Mouse (Mus musculus) stomach, embryonic 14.5 days (tissue): Measurements from ENCODE around the gene Gpha2. TPM values are rescaled to one million over a fixed set of nuclear protein-coding genes. Genes with fewer than 3 reads are reported as not detected.

Experiments
- ATAC-seq: fragments of 200-750 bp; cut with Nextera tagmentation; 2 replicates; pipeline ENCODE4 v1.8.0; 2017; ENCODE audit warnings: low read depth, moderate TSS enrichment; ENCODE audit not compliant: insufficient number of reproducible peaks, insufficient read depth, low FRiP score
- H3K27ac ChIP-seq: fragments of 300-500 bp; sonication (generic); 2 replicates; pipeline ENCODE4 v1.5.1; 2014; ENCODE audit warnings: mild to moderate bottlenecking, low read length, moderate library complexity, mixed read lengths
- H3K27me3 ChIP-seq: fragments of 300-500 bp; sonication (generic); 2 replicates; pipeline ENCODE4 v1.6.1; 2014; ENCODE audit warnings: low read length, control low read depth, mixed read lengths; ENCODE audit not compliant: control insufficient read depth, insufficient read depth
- H3K36me3 ChIP-seq: fragments of 300-500 bp; sonication (generic); 2 replicates; pipeline ENCODE4 v1.6.1; 2014; ENCODE audit warnings: mild to moderate bottlenecking, control low read depth, low read length, moderate library complexity, mixed read lengths; ENCODE audit not compliant: control insufficient read depth, insufficient read depth
- H3K4me1 ChIP-seq: fragments of 300-500 bp; sonication (generic); 2 replicates; pipeline ENCODE4 v1.6.1; 2014; ENCODE audit warnings: low read length, control low read depth, mixed read lengths; ENCODE audit not compliant: control insufficient read depth, insufficient read depth
- H3K4me2 ChIP-seq: fragments of 300-500 bp; sonication (generic); replicated peaks from 2 replicates; pipeline ENCODE4 v1.6.1; 2014; ENCODE audit warnings: low read depth, low read length, control low read depth
- H3K4me3 ChIP-seq: fragments of 300-500 bp; sonication (generic); 2 replicates; pipeline ENCODE4 v1.5.1; 2014; ENCODE audit warnings: low read depth, low read length, control low read depth
- H3K9ac ChIP-seq: fragments of 300-500 bp; sonication (generic); replicated peaks from 2 replicates; pipeline ENCODE4 v1.6.1; 2014; ENCODE audit warnings: low read depth, mild to moderate bottlenecking, control low read depth, low read length, moderate library complexity, mixed read lengths
- H3K9me3 ChIP-seq: fragments of 300-500 bp; sonication (generic); 2 replicates; pipeline ENCODE4 v1.6.1; 2016; ENCODE audit warnings: low read depth, low read length, control low read depth; ENCODE audit not compliant: control insufficient read depth
- WGBS: fragments of 180-500 bp; shearing (Covaris S2); extraction: QIAGEN DNeasy Blood & Tissue Kit; methylation state at CpG from one replicate; pipeline ENCODE4 v1.1.7; 2014; 5-methylcytosine and 5-hydroxymethylcytosine counted together
- polyA plus RNA-seq: library from polyadenylated mRNA; unstranded; fragments of >200 nt; fragmentation: Nextera tagmentation; extraction: Ambion mirVana; gene quantifications from 2 replicates; pipeline ENCODE4 v1.2.1, GENCODE M21; 2014

The Gpha2 gene
- polyA plus RNA-seq, 1 experiment from 2014 or later: 0.90 TPM

DNA sequence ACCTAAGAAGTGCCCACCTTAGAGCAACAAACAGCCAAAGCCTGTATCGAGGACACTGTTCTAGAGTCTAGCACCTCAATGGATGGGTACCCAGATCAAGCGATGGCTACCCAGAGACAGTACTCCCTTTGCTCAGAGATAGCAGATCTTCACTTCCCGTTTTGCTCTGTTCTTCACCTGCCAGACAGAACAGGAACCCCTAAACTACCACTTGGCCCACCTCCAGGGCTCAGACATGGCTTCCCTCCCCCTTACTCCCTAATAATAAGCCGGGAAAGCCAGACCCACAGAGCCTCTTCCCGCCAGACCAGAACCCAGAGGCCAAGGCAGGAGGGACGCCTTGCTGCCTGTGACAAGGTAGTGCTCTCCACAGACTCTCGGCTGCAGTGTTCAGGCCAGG, 10.7 kb downstream of the Gpha2 start:
- Histone ChIP-seq H3K4me3 (no peak overlapping the region), H3K4me1 (peaks cover 13% of the 10 kb centered on the region), H3K4me2 (no peak overlapping the region), H3K9ac (no peak overlapping the region), H3K36me3 (peaks cover 4% of the 10 kb centered on the region), H3K27me3 (no peaks in the 10 kb centered on the region), H3K9me3 (no peaks in the 10 kb centered on the region), H3K27ac (no peak overlapping the region)
- 72% methylated on average over 7 of the region's 7 CpGs for WGBS
- ATAC-seq: no peak

DNA sequence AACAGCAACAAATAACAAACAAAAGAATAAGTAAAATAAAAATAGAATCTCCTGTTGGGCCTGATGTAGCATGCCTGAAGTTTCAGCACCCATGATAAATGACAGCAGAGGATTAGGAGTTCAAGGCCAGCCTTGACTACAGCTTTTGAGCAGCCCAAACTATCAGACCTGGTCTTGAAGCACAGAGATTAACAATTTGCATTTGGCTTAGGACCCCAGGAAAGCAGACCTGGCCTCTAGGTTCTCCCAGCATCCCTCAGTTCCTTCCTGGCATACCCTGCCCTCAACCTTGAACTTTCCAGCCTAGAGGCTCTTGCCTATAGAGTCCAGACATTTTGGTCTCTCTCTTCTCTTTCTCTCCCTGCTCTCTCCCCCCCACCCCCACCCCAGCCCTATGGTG, 12.6 kb downstream of the Gpha2 start:
- Histone ChIP-seq H3K4me3 (no peak overlapping the region), H3K9ac (no peak overlapping the region), H3K4me1 (peaks cover 23% of the 10 kb centered on the region), H3K4me2 (no peak overlapping the region), H3K9me3 (no peaks in the 10 kb centered on the region), H3K36me3 (no peaks in the 10 kb centered on the region), H3K27me3 (no peaks in the 10 kb centered on the region), H3K27ac (no peak overlapping the region)
- no peak for ATAC-seq

DNA sequence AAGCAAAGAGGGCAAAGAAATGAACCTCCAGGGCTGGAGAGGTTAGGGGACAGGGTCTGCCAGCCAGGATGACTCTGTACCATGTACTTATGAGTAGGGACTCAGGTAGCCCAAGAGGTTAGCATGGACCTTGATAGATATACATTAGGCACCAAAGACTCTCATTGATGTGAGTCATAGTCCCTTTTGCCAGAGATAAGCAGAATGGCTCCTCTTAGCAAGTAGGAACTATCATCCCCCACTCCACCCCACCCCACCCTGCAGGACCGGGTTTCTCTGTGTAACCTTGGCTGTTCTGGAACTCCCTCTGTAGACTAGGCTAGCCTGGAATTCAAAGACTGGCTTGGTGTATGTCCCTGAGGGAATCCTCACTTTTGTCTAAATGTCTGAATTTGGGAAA, 14.0 kb downstream of the Gpha2 start:
- Histone ChIP-seq H3K9ac (no peak overlapping the region), H3K4me2 (no peak overlapping the region), H3K27me3 (no peaks in the 10 kb centered on the region), H3K4me3 (no peak overlapping the region), H3K36me3 (no peaks in the 10 kb centered on the region), H3K27ac (no peak overlapping the region), H3K4me1 (peaks cover 15% of the 10 kb centered on the region), H3K9me3 (no peaks in the 10 kb centered on the region)
- WGBS: 43% methylated on average over 1 of the region's 1 CpGs
- no peak for ATAC-seq

DNA sequence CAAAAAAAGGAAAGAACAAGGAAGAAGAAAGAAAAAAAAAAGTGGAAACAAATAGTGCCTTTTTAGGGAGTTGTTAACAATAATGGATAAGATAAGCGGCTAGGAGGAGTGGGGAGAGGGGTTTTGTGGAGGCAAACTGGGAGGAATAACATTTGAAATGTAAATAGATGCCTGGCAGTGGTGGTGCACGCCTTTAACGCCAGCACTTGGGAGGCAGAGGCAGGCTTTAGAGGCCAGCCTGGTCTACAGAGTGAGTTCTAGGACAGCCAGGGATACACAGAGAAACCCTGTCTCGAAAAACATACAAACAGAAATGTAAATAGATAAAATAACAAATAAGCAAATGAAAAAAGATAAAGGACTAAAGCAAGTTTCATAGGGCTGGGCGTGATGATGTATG, 14.5 kb downstream of the Gpha2 start:
- Histone ChIP-seq H3K27me3 (no peaks in the 10 kb centered on the region), H3K9me3 (no peaks in the 10 kb centered on the region), H3K4me1 (peaks cover 14% of the 10 kb centered on the region), H3K4me2 (peak overlapping the region; percentile 18), H3K27ac (peak overlapping the region; percentile 27; the same call in 1 of the 2 replicates), H3K36me3 (peaks cover 3% of the 10 kb centered on the region; the same call in 1 of the 2 replicates), H3K9ac (no peak overlapping the region), H3K4me3 (0 out of 2 replicates have a peak overlapping the region, but pooled peaks have one; percentile 93)
- 25% methylated on average over 5 of the region's 5 CpGs for WGBS
- no peak for ATAC-seq

DNA sequence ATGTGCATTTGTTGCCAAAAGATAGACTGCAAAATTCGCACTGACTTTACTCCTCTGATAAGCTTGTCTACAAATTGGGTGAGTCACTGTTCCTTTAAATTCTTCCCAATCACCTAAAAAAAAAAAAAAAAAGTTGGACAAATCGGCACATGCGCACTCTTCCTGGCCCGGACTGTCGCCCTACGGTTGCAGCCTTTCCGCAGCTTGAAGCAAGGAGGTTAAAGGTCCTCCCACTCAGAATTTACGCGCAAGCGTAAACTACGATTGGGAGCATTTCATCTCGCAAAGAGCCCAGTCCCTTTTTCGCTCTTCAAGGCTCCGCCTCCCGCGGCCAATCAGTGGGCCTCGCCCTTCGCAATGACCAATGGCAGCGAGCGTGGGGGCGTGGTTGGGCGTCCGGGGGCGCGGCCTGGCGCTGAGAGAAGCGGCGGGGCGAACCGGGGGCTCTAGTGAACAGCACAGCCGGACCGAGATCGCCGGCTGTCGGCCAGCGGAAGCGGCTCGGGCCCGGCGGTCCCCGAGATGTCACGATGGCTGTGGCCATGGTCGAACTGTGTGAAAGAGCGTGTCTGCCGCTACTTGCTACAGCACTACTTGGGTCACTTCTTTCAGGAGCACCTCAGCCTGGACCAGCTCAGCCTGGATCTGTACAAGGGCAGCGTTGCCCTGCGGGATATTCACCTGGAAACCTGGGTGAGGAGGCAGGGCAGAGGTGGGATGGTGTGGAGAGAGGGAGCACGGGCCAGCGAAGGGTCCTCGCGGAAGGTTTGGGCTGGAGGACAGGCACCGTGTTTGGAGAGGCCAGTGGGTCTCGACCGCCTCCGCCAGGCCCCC, 15.3 kb downstream of the Gpha2 start, which contains the start of gene Atg2a:
TSS of gene Atg2a (plus strand) at position 395 of the 834 bp plus-strand sequence.
- Histone ChIP-seq H3K4me1 (peaks cover 14% of the 10 kb centered on the region), H3K4me2 (peak within 1 kb of the TSS; percentile 91), H3K27me3 (no peaks in the 10 kb centered on the region), H3K4me3 (peak within 1 kb of the TSS; percentile 93), H3K9ac (peak within 1 kb of the TSS; percentile 85), H3K9me3 (no peaks in the 10 kb centered on the region), H3K36me3 (peaks cover 8% of the 10 kb centered on the region), H3K27ac (peak within 1 kb of the TSS; percentile 52; the same call in 1 of the 2 replicates)
- ATAC-seq: peak; percentile 90
- WGBS: under 1% methylated on average over 55 of the region's 55 CpGs

DNA sequence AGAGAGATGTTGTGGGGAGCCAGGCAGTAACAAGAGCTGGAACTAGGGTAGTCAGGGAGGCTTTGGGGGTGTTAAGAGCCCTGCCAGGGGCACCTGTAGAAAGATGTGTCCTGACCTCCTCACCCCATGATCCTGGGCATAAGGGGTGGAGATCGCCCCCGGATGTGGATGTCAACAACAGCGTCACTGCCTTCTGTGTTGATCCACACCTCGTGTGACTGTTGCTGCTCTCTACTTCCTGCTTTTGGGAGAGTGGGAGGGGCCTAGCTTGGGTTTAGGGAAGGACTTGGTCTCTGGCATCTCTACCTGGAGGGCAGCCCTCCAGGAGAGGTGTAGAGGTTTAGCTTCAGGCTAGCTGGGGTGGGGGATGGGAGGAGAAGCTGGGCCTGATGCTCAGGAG, 16.1 kb downstream of the Gpha2 start:
- Histone ChIP-seq H3K9ac (peak overlapping the region; percentile 85), H3K27ac (peak overlapping the region; percentile 52; the same call in 1 of the 2 replicates), H3K9me3 (no peaks in the 10 kb centered on the region), H3K27me3 (no peaks in the 10 kb centered on the region), H3K4me3 (peak overlapping the region; percentile 93), H3K36me3 (peaks cover 15% of the 10 kb centered on the region), H3K4me1 (peaks cover 14% of the 10 kb centered on the region), H3K4me2 (peak overlapping the region; percentile 91)
- WGBS: 0% methylated on average over 4 of the region's 4 CpGs
- no peak for ATAC-seq

DNA sequence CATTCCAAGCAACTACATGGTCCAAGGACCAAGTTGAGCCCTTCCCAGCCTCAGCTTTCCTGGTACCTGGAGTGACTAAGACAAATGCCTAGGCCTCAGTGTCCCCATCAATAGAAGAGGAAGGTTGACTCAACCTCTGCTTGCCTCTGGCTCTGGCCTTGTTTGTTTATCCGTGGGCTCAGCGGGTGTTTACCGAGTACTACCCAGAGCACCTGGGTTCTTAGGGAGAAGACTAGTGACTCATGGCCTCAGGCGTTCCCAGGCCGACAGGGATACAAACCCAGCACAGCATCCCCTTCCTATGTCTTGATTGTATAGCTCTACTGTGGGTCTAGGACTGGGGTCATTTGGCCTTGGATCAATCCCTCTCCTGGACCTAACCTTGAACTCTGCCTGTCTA, 17.0 kb downstream of the Gpha2 start:
- Histone ChIP-seq H3K27ac (no peak overlapping the region), H3K9me3 (no peaks in the 10 kb centered on the region), H3K4me2 (peak overlapping the region; percentile 91; the same call in 1 of the 2 replicates), H3K36me3 (peaks cover 23% of the 10 kb centered on the region), H3K27me3 (no peaks in the 10 kb centered on the region), H3K9ac (no peak overlapping the region; the same call in 1 of the 2 replicates), H3K4me1 (peaks cover 14% of the 10 kb centered on the region), H3K4me3 (no peak overlapping the region)
- no peak for ATAC-seq
- 73% methylated on average over 5 of the region's 5 CpGs for WGBS

DNA sequence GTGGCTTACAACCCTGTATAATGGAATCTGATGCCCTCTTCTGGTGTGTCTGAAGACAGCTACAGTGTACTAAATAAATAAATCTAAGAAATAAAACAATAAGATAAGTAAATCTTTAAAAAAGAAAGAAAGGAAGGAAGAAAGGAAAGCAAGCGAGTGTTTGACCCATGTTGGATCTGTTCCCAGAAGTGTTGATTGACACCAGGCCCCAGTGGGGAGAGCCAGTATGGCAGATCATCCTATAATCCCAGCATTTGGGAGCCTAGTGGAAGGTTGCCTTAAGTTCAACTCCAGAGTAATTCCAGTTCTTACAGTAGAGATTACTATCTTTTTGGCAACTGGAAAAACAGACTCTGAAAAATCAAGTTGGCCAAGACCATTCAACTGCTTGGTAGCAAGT, 19.6 kb downstream of the Gpha2 start:
- H3K27ac ChIP-seq: no peak overlapping the region

More for the DNA sequence above, 19.6 kb downstream of the Gpha2 start:
- Histone ChIP-seq H3K4me1 (peaks cover 10% of the 10 kb centered on the region), H3K9ac (no peak overlapping the region), H3K27me3 (no peaks in the 10 kb centered on the region), H3K36me3 (peaks cover 35% of the 10 kb centered on the region), H3K4me3 (no peak overlapping the region), H3K9me3 (no peaks in the 10 kb centered on the region), H3K4me2 (no peak overlapping the region)
- 42% methylated on average over 1 of the region's 1 CpGs for whole genome bisulfite sequencing
- ATAC-seq: no peak
